Mouse (Mus musculus): ENCODE results near the gene Emc1. TPM values are rescaled to one million over a fixed set of nuclear protein-coding genes. Genes with fewer than 3 reads are reported as not detected.

The Emc1 gene
- polyA plus RNA-seq, 1 experiment from 2014 or later: 18.0 TPM

DNA sequence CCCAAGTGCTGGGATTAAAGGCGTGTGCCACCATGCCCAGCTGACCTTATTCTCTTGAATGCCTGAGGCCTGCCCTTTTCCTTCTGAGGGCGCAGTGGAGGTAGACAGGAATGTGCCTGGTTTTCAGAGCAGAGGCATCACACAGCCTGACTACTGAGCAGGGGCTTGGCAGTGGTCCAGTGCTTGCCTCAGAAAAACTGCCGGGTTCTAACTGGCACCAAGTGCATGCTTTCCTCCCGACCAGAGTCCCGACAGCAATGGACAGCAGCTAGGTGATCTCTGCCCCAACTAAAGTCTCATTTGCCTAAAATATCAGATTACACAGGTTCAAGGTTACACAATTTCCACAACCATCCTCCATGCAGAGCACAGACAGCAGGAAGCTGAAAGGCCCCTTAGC, 8.7 kb upstream of the Emc1 start:
- H3K4me2 ChIP-seq (ENCODE audit: low read depth, low read length): no peak overlapping the region
- H3K9ac ChIP-seq (ENCODE audit: low read depth, low read length): no peak overlapping the region
- H3K9me3 ChIP-seq (ENCODE audit: control insufficient read depth, low read length): no peaks in the 10 kb centered on the region
- 0 out of 2 replicates have a peak, but pooled peaks cover 6% of the 10 kb centered on the region for H3K36me3 ChIP-seq (ENCODE audit: control insufficient read depth, insufficient read depth, low read length)
- no peak overlapping the region for H3K27ac ChIP-seq (ENCODE audit: low read length)
- H3K27me3 ChIP-seq (replicated peaks; ENCODE audit: control insufficient read depth, insufficient read depth, low read length): no peaks in the 10 kb centered on the region
- no peak for ATAC-seq
- no peaks in the 10 kb centered on the region for H3K4me1 ChIP-seq (ENCODE audit: control insufficient read depth, insufficient read depth, low read length)
- 62% methylated on average over 5 of the region's 5 CpGs for WGBS
- no peak overlapping the region for H3K4me3 ChIP-seq (ENCODE audit: low read length)

DNA sequence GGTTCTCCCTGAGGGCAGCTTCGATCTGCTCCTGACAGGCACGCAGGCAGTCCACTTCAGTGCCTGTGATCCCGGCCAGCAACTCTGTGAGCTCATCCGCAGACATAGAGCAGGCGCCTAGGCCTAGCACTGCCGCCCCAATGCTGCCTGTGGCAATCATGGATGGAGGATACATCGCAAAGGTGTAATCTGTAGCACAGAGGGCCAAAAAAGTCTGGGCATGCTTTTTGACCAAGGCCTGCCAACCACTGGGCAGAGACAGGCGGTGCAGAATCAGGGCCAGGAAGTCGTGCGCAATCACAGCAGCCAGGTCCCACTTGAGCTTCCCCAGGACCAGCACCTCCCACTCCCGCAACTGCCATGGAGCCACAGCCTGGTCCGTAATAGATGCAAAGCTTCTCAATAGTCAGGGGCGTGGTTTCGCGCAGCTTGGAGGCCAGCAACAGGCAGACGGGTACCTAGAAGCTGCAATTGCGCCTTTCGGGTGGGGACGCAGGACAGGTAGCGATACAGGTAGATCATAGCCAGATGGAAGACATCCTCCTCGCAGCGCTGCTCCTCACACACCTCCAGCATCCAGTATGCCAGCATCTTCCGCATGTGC, 6.9 kb upstream of the Emc1 start:
- no peak for ATAC-seq
- no peak overlapping the region for H3K9ac ChIP-seq (ENCODE audit: low read depth, low read length)
- H3K36me3 ChIP-seq (ENCODE audit: control insufficient read depth, insufficient read depth, low read length): peaks cover 13% of the 10 kb centered on the region; the same call in 1 of the 2 replicates
- H3K27ac ChIP-seq (ENCODE audit: low read length): no peak overlapping the region
- no peaks in the 10 kb centered on the region for H3K9me3 ChIP-seq (ENCODE audit: control insufficient read depth, low read length)
- no peak overlapping the region for H3K4me3 ChIP-seq (ENCODE audit: low read length)
- WGBS: 78% methylated on average over 23 of the region's 23 CpGs
- no peaks in the 10 kb centered on the region for H3K27me3 ChIP-seq (replicated peaks; ENCODE audit: control insufficient read depth, insufficient read depth, low read length)
- H3K4me2 ChIP-seq (ENCODE audit: low read depth, low read length): no peak overlapping the region
- peaks cover 2% of the 10 kb centered on the region; the same call in 1 of the 2 replicates for H3K4me1 ChIP-seq (ENCODE audit: control insufficient read depth, insufficient read depth, low read length)

DNA sequence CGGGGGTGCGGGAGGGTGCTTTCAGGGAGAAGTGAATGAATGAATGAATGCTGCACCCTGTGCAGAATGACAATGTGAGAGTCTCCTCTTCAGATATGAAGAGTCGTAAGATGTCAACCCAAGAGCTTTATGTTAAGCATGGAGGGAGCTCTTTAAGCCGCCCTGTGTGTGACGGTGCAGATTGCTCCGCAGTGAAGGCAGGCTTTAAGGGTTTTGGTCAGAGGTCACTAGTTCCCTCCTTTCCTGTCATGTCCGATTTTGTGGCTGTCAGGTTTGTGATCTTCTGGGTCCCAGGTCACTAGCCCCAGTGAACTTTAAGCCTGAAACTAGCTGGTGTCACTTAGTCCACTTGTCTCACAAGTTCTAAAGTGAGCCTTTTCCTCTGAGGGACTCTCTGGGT, 445 bp downstream of the Emc1 start:
- peak overlapping the region; percentile 82 for H3K4me3 ChIP-seq (ENCODE audit: low read length)
- peak overlapping the region; percentile 98; the same call in 1 of the 2 replicates for H3K27ac ChIP-seq (ENCODE audit: low read length)
- no peaks in the 10 kb centered on the region for H3K27me3 ChIP-seq (replicated peaks; ENCODE audit: control insufficient read depth, insufficient read depth, low read length)
- H3K4me2 ChIP-seq (ENCODE audit: low read depth, low read length): peak overlapping the region; percentile 75
- H3K36me3 ChIP-seq (ENCODE audit: control insufficient read depth, insufficient read depth, low read length): peaks cover 15% of the 10 kb centered on the region; the same call in 1 of the 2 replicates
- WGBS: 1% methylated on average over 7 of the region's 7 CpGs
- ATAC-seq: peak; percentile 58
- H3K9me3 ChIP-seq (ENCODE audit: control insufficient read depth, low read length): no peaks in the 10 kb centered on the region
- peak overlapping the region; percentile 94 for H3K9ac ChIP-seq (ENCODE audit: low read depth, low read length)
- peaks cover 17% of the 10 kb centered on the region for H3K4me1 ChIP-seq (ENCODE audit: control insufficient read depth, insufficient read depth, low read length)

DNA sequence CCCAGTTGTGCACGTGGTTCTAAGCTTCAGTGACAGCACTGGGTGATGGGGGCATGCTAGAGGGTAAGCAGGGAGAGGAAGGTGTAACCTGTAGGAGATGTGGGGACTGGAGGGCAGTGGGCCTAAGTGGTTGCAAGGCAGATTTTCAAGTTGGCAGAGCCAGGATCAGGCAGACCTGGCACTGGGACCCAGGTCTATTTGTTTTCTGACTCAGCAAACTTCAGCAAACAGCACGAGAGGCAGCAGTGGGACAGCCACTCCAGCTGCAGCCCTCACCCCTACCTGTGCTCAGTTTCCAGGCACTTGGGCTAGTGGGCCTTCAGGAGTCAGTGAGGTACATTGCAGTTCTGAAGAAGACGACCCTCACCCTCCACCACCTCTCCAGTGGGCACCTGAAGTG, 4.8 kb downstream of the Emc1 start:
- Histone ChIP-seq H3K4me3 (ENCODE audit: low read length) (no peak overlapping the region), H3K36me3 (ENCODE audit: control insufficient read depth, insufficient read depth, low read length) (peaks cover 15% of the 10 kb centered on the region; the same call in 1 of the 2 replicates), H3K4me1 (ENCODE audit: control insufficient read depth, insufficient read depth, low read length) (peaks cover 4% of the 10 kb centered on the region), H3K9ac (ENCODE audit: low read depth, low read length) (no peak overlapping the region), H3K4me2 (ENCODE audit: low read depth, low read length) (no peak overlapping the region), H3K9me3 (ENCODE audit: control insufficient read depth, low read length) (no peaks in the 10 kb centered on the region), H3K27ac (ENCODE audit: low read length) (no peak overlapping the region), H3K27me3 (replicated peaks; ENCODE audit: control insufficient read depth, insufficient read depth, low read length) (no peaks in the 10 kb centered on the region)
- WGBS: 89% methylated on average over 3 of the region's 3 CpGs
- no peak for ATAC-seq

DNA sequence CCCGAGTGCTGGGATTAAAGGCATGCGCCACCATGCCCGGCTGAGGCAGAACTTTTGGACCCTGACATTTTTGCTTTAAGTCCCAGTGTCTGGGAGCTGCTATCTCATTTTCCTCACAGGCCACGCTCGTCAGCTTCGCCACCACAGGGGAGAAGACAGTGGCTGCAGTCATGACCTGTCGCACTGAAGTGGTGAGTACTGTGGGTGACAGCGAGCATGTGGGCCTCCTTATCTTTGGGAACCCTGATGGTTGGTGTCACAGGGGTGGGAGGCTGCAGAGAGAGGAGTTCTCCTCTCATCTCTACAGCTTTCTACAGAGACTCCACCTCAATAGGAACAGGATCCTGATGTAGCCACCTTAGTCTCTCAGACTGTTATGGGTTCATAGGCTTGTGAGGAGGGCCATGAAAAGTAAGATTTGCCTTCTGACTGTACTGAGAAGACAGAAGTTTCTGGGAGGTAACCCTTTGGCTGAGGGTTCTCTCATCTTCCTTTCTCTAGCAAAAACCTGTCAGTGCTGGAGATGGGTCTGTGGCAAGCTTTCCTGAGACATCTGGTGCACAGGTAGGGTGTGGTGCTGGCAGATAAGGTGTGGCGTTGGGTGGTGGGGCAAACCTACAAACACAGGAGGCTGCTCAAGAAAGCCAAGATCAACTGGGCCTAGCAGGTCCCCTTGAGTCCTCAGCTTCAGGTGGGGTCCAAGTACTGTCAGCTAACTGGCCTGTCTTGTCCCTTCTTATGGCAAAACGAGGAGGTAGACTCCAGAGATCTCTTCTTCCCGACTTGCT, 8.6 kb downstream of the Emc1 start:
- no peak overlapping the region for H3K27ac ChIP-seq (ENCODE audit: low read length)
- H3K9ac ChIP-seq (ENCODE audit: low read depth, low read length): no peak overlapping the region
- ATAC-seq: peak; percentile 46; the same call in 1 of the 2 replicates
- H3K9me3 ChIP-seq (ENCODE audit: control insufficient read depth, low read length): no peaks in the 10 kb centered on the region
- no peak overlapping the region for H3K4me3 ChIP-seq (ENCODE audit: low read length)
- WGBS: 94% methylated on average over 11 of the region's 11 CpGs
- H3K4me1 ChIP-seq (ENCODE audit: control insufficient read depth, insufficient read depth, low read length): no peaks in the 10 kb centered on the region
- H3K27me3 ChIP-seq (replicated peaks; ENCODE audit: control insufficient read depth, insufficient read depth, low read length): no peaks in the 10 kb centered on the region
- no peak overlapping the region for H3K4me2 ChIP-seq (ENCODE audit: low read depth, low read length)
- peaks cover 25% of the 10 kb centered on the region for H3K36me3 ChIP-seq (ENCODE audit: control insufficient read depth, insufficient read depth, low read length)

DNA sequence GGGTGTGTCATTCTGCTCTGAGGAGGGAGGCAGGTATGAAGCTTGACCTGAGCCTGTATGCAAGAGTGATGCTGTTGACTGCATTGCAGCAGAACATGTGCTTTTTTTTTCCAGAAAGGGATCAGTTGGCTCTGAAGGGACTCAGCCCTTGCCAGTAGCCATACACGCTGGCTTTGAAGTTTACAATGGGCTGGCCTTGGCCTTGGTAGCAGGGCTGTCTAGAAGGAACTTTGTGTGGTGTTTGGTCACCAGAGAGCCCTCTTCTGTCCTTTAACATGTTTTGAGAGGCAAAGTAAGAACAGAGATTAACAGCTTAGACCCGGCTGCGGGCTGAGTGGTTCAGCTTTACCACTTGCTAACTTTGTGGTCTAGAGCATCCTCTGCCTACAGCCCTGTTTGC, 14.9 kb downstream of the Emc1 start:
- 88% methylated on average over 3 of the region's 3 CpGs for WGBS
- Histone ChIP-seq H3K27ac (ENCODE audit: low read length) (no peak overlapping the region), H3K27me3 (replicated peaks; ENCODE audit: control insufficient read depth, insufficient read depth, low read length) (no peaks in the 10 kb centered on the region), H3K9me3 (ENCODE audit: control insufficient read depth, low read length) (no peaks in the 10 kb centered on the region), H3K4me2 (ENCODE audit: low read depth, low read length) (no peak overlapping the region), H3K4me3 (ENCODE audit: low read length) (no peak overlapping the region), H3K9ac (ENCODE audit: low read depth, low read length) (no peak overlapping the region), H3K36me3 (ENCODE audit: control insufficient read depth, insufficient read depth, low read length) (peaks cover 41% of the 10 kb centered on the region), H3K4me1 (ENCODE audit: control insufficient read depth, insufficient read depth, low read length) (no peaks in the 10 kb centered on the region)
- ATAC-seq: no peak

DNA sequence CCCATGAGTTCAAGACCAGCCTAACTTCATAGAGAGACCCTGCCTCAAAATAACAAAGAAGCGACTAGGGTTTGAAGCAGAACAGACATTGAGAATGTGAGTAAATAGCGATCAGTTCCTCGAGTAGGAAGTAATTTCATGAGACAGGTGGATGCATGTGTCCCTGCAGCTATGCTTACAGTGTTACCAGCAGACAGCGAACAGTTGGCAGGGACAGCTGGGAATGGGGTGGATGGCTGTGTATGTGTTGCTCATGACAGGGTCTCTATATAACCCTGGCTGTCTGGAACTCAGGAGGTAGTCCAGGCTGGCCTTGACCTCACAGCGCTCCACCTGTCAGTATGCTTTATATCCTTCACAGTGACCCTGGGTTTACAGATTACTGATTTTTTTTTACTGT, 15.7 kb downstream of the Emc1 start:
- no peaks in the 10 kb centered on the region for H3K9me3 ChIP-seq (ENCODE audit: control insufficient read depth, low read length)
- H3K9ac ChIP-seq (ENCODE audit: low read depth, low read length): no peak overlapping the region
- 93% methylated on average over 5 of the region's 5 CpGs for WGBS
- peaks cover 41% of the 10 kb centered on the region for H3K36me3 ChIP-seq (ENCODE audit: control insufficient read depth, insufficient read depth, low read length)
- no peaks in the 10 kb centered on the region for H3K4me1 ChIP-seq (ENCODE audit: control insufficient read depth, insufficient read depth, low read length)
- H3K27ac ChIP-seq (ENCODE audit: low read length): no peak overlapping the region
- no peaks in the 10 kb centered on the region for H3K27me3 ChIP-seq (replicated peaks; ENCODE audit: control insufficient read depth, insufficient read depth, low read length)
- H3K4me2 ChIP-seq (ENCODE audit: low read depth, low read length): no peak overlapping the region
- no peak for ATAC-seq
- H3K4me3 ChIP-seq (ENCODE audit: low read length): no peak overlapping the region

DNA sequence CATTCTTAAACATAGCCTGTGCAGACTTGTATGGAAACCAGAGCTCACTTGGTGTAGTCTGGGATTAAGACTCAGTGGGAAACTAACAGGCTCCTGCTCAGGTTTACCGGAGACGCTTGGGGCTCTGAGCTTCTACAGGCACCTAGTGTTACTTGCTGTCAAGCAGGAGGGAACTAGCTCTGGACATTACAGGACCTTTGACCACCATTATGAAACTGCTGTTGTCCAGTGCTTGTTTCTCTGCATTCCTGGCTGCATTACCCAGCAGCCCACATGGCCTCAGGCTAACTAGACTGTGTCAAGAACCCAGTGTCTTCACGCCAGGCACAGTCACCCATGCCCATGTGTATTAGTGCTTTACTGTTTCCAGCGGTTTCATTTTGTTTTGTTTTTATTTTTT, 20.7 kb downstream of the Emc1 start:
- no peak overlapping the region for H3K4me2 ChIP-seq (ENCODE audit: low read depth, low read length)
- peaks cover 29% of the 10 kb centered on the region for H3K36me3 ChIP-seq (ENCODE audit: control insufficient read depth, insufficient read depth, low read length)
- no peak for ATAC-seq
- H3K27me3 ChIP-seq (replicated peaks; ENCODE audit: control insufficient read depth, insufficient read depth, low read length): no peaks in the 10 kb centered on the region
- H3K27ac ChIP-seq (ENCODE audit: low read length): no peak overlapping the region
- no peaks in the 10 kb centered on the region for H3K9me3 ChIP-seq (ENCODE audit: control insufficient read depth, low read length)
- no peaks in the 10 kb centered on the region for H3K4me1 ChIP-seq (ENCODE audit: control insufficient read depth, insufficient read depth, low read length)
- 92% methylated on average over 4 of the region's 4 CpGs for WGBS
- no peak overlapping the region for H3K4me3 ChIP-seq (ENCODE audit: low read length)
- H3K9ac ChIP-seq (ENCODE audit: low read depth, low read length): no peak overlapping the region

DNA sequence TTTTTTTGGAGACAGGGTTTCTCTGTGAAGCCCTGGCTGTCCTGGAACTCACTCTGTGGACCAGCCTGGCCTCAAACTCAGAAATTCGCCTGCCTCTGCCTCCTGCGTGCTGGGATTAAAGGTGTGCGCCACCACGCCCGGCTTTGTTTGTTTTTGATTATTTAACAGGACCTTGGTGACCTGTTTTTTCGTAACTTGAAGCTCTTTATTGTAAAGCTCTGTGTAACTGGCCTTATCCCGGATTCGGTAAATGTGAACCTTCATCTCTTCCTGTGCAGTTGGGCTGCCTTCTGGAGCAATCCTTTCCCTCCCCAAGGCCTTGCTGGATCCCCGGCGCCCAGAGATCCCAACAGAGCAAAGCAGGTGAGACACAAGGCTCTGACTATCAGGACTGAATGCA, 21.1 kb downstream of the Emc1 start:
- no peaks in the 10 kb centered on the region for H3K9me3 ChIP-seq (ENCODE audit: control insufficient read depth, low read length)
- H3K27me3 ChIP-seq (replicated peaks; ENCODE audit: control insufficient read depth, insufficient read depth, low read length): no peaks in the 10 kb centered on the region
- no peak overlapping the region for H3K27ac ChIP-seq (ENCODE audit: low read length)
- 87% methylated on average over 10 of the region's 10 CpGs for WGBS
- no peak overlapping the region for H3K4me2 ChIP-seq (ENCODE audit: low read depth, low read length)
- no peak for ATAC-seq
- no peak overlapping the region for H3K9ac ChIP-seq (ENCODE audit: low read depth, low read length)
- H3K4me1 ChIP-seq (ENCODE audit: control insufficient read depth, insufficient read depth, low read length): no peaks in the 10 kb centered on the region
- H3K36me3 ChIP-seq (ENCODE audit: control insufficient read depth, insufficient read depth, low read length): peaks cover 28% of the 10 kb centered on the region
- H3K4me3 ChIP-seq (ENCODE audit: low read length): no peak overlapping the region
